In genomic region chr13:39997901-39998300, GRCm38 (mm10) we compare ENCODE assay signal across 16 mouse cellular contexts.
"Had no signal": no experiment of that assay in that cellular context is flagged by ENCODE, and none has a peak within 500 bp of the region (broad histone marks: within the 10 kb centered on the region; RNA-seq: fewer than 3 reads in every experiment).

No protein-coding gene starts in this region.

- H3K36me3 ChIP-seq: limb, embryonic 12.5 days; limb, embryonic 15.5 days; neural tube, embryonic 12.5 days; neural tube, embryonic 15.5 days had no signal

- H3K4me3 ChIP-seq: limb, embryonic 12.5 days; limb, embryonic 15.5 days; megakaryocyte, embryonic 14.5 days; neural tube, embryonic 12.5 days; neural tube, embryonic 15.5 days had no signal

- H3K4me1 ChIP-seq: limb, embryonic 15.5 days; megakaryocyte, embryonic 14.5 days; neural tube, embryonic 12.5 days; neural tube, embryonic 15.5 days had no signal

- H3K4me2 ChIP-seq: limb, embryonic 12.5 days; limb, embryonic 15.5 days; liver, embryonic 11.5 days; lung, embryonic 14.5 days; midbrain, embryonic 11.5 days; neural tube, embryonic 12.5 days; neural tube, embryonic 15.5 days had no signal

- DNase-seq: kidney, adult 18-20 months; kidney, adult 9 months; kidney, postnatal 14 days; liver, postnatal 0 days; lung, embryonic 14.5 days; midbrain, embryonic 14.5 days; thymus, postnatal 25 days had no signal

- H3K9me3 ChIP-seq: limb, embryonic 12.5 days; limb, embryonic 15.5 days; neural tube, embryonic 12.5 days; neural tube, embryonic 15.5 days had no signal

- H3K27ac ChIP-seq: limb, embryonic 12.5 days; limb, embryonic 15.5 days; liver, embryonic 14.5 days; neural tube, embryonic 12.5 days; neural tube, embryonic 15.5 days had no signal

- H3K9ac ChIP-seq: limb, embryonic 12.5 days; limb, embryonic 15.5 days; liver, embryonic 14.5 days; liver, postnatal 0 days; lung, embryonic 14.5 days; neural tube, embryonic 12.5 days; neural tube, embryonic 15.5 days had no signal

- H3K27me3 ChIP-seq: limb, embryonic 12.5 days; limb, embryonic 15.5 days; megakaryocyte, embryonic 14.5 days; neural tube, embryonic 12.5 days; neural tube, embryonic 15.5 days had no signal

- ATAC-seq: liver, postnatal 0 days; lung, postnatal 0 days had no signal
